Mouse (Mus musculus): Measurements from ENCODE around the gene Gm6657. TPM values are rescaled to one million over a fixed set of nuclear protein-coding genes. Genes with fewer than 3 reads are reported as not detected.

Gene Gm6657
- polyA plus RNA-seq, 1 experiment from 2014 or later, result not detected

Other genes starting within 250 kb of the Gm6657 start
- 12.7 and 12.9 TPM in 2 replicates for gene Gphn, start 32.1 kb downstream of the Gm6657 start, polyA plus RNA-seq (2016; fragmentation: Nextera tagmentation; extraction: Ambion mirVana)